9 mouse cellular contexts compared by ENCODE assay signal in the genomic region with DNA sequence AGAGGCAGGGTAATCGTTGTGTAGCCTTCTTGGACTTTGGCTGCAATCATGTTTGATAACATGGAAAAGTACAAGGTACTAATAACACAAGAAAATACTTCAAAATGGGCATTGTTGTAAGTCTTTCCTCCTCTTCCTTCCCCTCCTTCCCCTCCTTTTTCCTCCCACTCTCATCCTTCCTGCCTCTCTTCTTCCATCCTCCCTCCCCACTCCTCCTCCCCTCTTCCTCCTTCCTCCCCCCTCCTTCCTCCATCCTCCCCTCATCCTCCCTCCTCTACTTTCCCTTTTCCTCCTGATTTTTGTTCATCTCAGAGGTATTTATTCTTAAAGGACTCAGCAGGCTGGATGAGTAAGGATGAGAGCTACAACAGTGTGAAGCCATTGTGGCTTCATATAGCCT. TPM values are rescaled to one million over a fixed set of nuclear protein-coding genes. Genes with fewer than 3 reads are reported as not detected.
DNase-seq lines count a peak whose midpoint lies in the region; ATAC-seq and TF ChIP-seq lines count a peak whose summit lies in the region.
"Had no signal": no experiment of that assay in that cellular context is flagged by ENCODE, and none has a peak within 500 bp of the region (broad histone marks: within the 10 kb centered on the region; RNA-seq: fewer than 3 reads in every experiment).

No protein-coding gene starts in this region.

- WGBS in hindbrain, embryonic 12.5 days, result 32% methylated on average over 1 of the region's 1 CpGs
- 57% methylated on average over 1 of the region's 1 CpGs for WGBS in midbrain, embryonic 11.5 days

- no peaks in the 10 kb centered on the region for H3K36me3 ChIP-seq in hindbrain, embryonic 12.5 days
- H3K36me3 ChIP-seq in midbrain, embryonic 11.5 days (ENCODE audit: control insufficient read depth, insufficient read depth, low read length), result no peaks in the 10 kb centered on the region

- peak overlapping the region; percentile 90 for H3K27ac ChIP-seq in cortical plate, adult 2 months (ENCODE audit: insufficient read depth, low read length)
- H3K27ac ChIP-seq in hindbrain, embryonic 12.5 days, result peak overlapping the region; percentile 91
- peak overlapping the region; percentile 74 for H3K27ac ChIP-seq in midbrain, embryonic 11.5 days (ENCODE audit: low read depth, low read length)
- H3K27ac ChIP-seq: macrophage had no signal

- no peak for ATAC-seq in hindbrain, embryonic 12.5 days (ENCODE audit: low FRiP score)
- ATAC-seq in midbrain, embryonic 11.5 days (ENCODE audit: low FRiP score), result no peak

- no peak for TF ChIP-seq CTCF in cortical plate, adult 2 months (IDR thresholded peaks at IDR 0.05; ENCODE audit: extremely low read depth, insufficient read depth, low read length)

- peaks cover 12% of the 10 kb centered on the region for H3K4me1 ChIP-seq in cortical plate, adult 2 months (ENCODE audit: control insufficient read depth, insufficient read depth, low read length)
- H3K4me1 ChIP-seq in hindbrain, embryonic 12.5 days, result peaks cover 28% of the 10 kb centered on the region
- H3K4me1 ChIP-seq in midbrain, embryonic 11.5 days (ENCODE audit: control insufficient read depth, insufficient read depth, low read length), result peaks cover 15% of the 10 kb centered on the region

- H3K4me3 ChIP-seq in cortical plate, adult 2 months (ENCODE audit: insufficient read depth, low read length), result peak overlapping the region; percentile 4
- peak overlapping the region; percentile 28 for H3K4me3 ChIP-seq in hindbrain, embryonic 12.5 days
- H3K4me3 ChIP-seq in midbrain, embryonic 11.5 days (ENCODE audit: low read depth, low read length), result peak overlapping the region; percentile 22; the same call in 1 of the 2 replicates

- H3K4me2 ChIP-seq in hindbrain, embryonic 12.5 days (replicated peaks), result peak overlapping the region; percentile 60
- H3K4me2 ChIP-seq in midbrain, embryonic 11.5 days, result peak overlapping the region; percentile 58

- H3K27me3 ChIP-seq in hindbrain, embryonic 12.5 days, result no peaks in the 10 kb centered on the region
- H3K27me3 ChIP-seq in midbrain, embryonic 11.5 days (ENCODE audit: control insufficient read depth, insufficient read depth, low read length), result no peaks in the 10 kb centered on the region

- peak overlapping the region; percentile 38 for H3K9ac ChIP-seq in hindbrain, embryonic 12.5 days
- H3K9ac ChIP-seq in midbrain, embryonic 11.5 days (ENCODE audit: low read length), result peak overlapping the region; percentile 65; the same call in 1 of the 2 replicates

- peak; percentile 27 to 46 for DNase-seq in cerebellum, postnatal 10 days
- DNase-seq in cerebellum, adult 8-10 months, result no peak
- DNase-seq in midbrain, embryonic 11.5 days (ENCODE audit: low spot score, missing footprints), result no peak
- DNase-seq in frontal cortex, postnatal 10 days (ENCODE audit: low spot score in 2 of 2), result no peak
- DNase-seq in retina, postnatal 1 day, result no peak
- no peak for DNase-seq in lung, postnatal 4 days

- H3K9me3 ChIP-seq in hindbrain, embryonic 12.5 days (replicated peaks), result no peaks in the 10 kb centered on the region; the same call in 1 of the 2 replicates
- H3K9me3 ChIP-seq in midbrain, embryonic 11.5 days (ENCODE audit: control insufficient read depth, low read length), result no peaks in the 10 kb centered on the region

- no peak for TF ChIP-seq POLR2A in cortical plate, adult 2 months (IDR thresholded peaks at IDR 0.05; ENCODE audit: extremely low read depth, insufficient read depth, low read length)

RNA-seq across cellular contexts. Expression of a gene that starts 39.3 kb away (rescaled TPM):
- 94.9 and 95.4 TPM in 2 replicates for polyA plus RNA-seq in cortical plate, adult 2 months (2012; rRNA removed)
- 417 and 440 TPM in 2 replicates for polyA plus RNA-seq in hindbrain, embryonic 12.5 days (2016; fragmentation: Nextera tagmentation; extraction: Ambion mirVana)
- 423 and 440 TPM in 2 replicates for polyA plus RNA-seq in midbrain, embryonic 11.5 days (2014; fragmentation: Nextera tagmentation; extraction: Ambion mirVana)

Comparison
In these comparisons a context has a peak if more than half of its experiments do, and no peak if none do; other contexts are left out.
1. DNase-seq: peak in cerebellum, postnatal 10 days (2 of 2); none in cerebellum, adult 8-10 months (single experiment), midbrain, embryonic 11.5 days (single experiment), frontal cortex, postnatal 10 days (0 of 2), retina, postnatal 1 day (single experiment) and lung, postnatal 4 days (0 of 2).
2. Peak in every context shown above with its lines, with median percentiles within 50 percentile points of each other: H3K27ac ChIP-seq and H3K4me3 ChIP-seq.